24 mouse cellular contexts compared by ENCODE assay signal in the genomic region with DNA sequence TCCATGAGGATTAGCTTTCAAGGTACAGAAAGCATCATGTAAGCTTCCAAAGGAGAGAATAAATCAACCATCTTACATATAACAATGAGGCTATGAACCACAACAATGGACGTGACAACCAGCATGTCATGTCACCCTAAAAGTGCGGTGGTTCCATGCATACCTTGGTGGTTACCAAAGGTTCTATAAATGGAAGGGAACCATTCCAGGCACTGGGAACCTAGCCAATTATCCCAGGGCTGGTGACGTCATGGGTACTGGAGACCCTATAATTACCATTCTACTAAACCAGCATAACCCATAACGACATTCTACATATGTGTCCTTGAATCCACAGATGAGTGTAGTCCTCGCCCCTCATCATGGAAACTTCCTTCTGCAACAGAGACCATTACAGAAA.
DNase-seq lines count a peak whose midpoint lies in the region; ATAC-seq lines count a peak whose summit lies in the region.
"Had no signal": no experiment of that assay in that cellular context is flagged by ENCODE, and none has a peak within 500 bp of the region (broad histone marks: within the 10 kb centered on the region; RNA-seq: fewer than 3 reads in every experiment).

No protein-coding gene starts in this region.

- H3K4me1 ChIP-seq in heart, embryonic 12.5 days (replicated peaks): 0 out of 2 replicates have a peak, but pooled peaks cover 15% of the 10 kb centered on the region
- H3K4me1 ChIP-seq in heart, embryonic 15.5 days (replicated peaks): peaks cover 8% of the 10 kb centered on the region
- peaks cover 11% of the 10 kb centered on the region for H3K4me1 ChIP-seq in heart, embryonic 16.5 days (ENCODE audit: control insufficient read depth, insufficient read depth, low read length)
- H3K4me1 ChIP-seq in midbrain, embryonic 14.5 days (ENCODE audit: control insufficient read depth, insufficient read depth, low read length): peaks cover 12% of the 10 kb centered on the region; the same call in 1 of the 2 replicates
- H3K4me1 ChIP-seq: forebrain, embryonic 10.5 days; forebrain, embryonic 13.5 days had no signal

- ATAC-seq in heart, embryonic 12.5 days (ENCODE audit: insufficient number of reproducible peaks, low FRiP score): no peak
- ATAC-seq in heart, embryonic 15.5 days (replicated peaks; ENCODE audit: insufficient number of reproducible peaks, insufficient read depth, low FRiP score, low read depth): peak; percentile 53; the same call in 1 of the 2 replicates
- peak; percentile 58; the same call in 1 of the 2 replicates for ATAC-seq in heart, embryonic 16.5 days (replicated peaks; ENCODE audit: extremely low read depth, insufficient read depth, low FRiP score)
- ATAC-seq in CD4-positive, CD25-positive, alpha-beta regulatory T cell, adult 4 months: no peak
- no peak for ATAC-seq in midbrain, embryonic 14.5 days (ENCODE audit: low FRiP score, low TSS enrichment)
- ATAC-seq: activated CD4-positive, CD25-positive, alpha-beta regulatory T cell, adult 4 months; forebrain, embryonic 13.5 days; forebrain, embryonic 16.5 days; hindbrain, postnatal 0 days; inflammation-experienced regulatory T-cells, adult 6 months; intestine, embryonic 16.5 days had no signal

- H3K36me3 ChIP-seq in heart, embryonic 12.5 days: no peaks in the 10 kb centered on the region
- no peaks in the 10 kb centered on the region for H3K36me3 ChIP-seq in heart, embryonic 15.5 days
- no peaks in the 10 kb centered on the region for H3K36me3 ChIP-seq in heart, embryonic 16.5 days (ENCODE audit: control insufficient read depth, insufficient read depth)
- no peaks in the 10 kb centered on the region for H3K36me3 ChIP-seq in midbrain, embryonic 14.5 days (ENCODE audit: control insufficient read depth, insufficient read depth, low read length)
- H3K36me3 ChIP-seq: forebrain, embryonic 10.5 days; heart, embryonic 13.5 days had no signal

- intact Hi-C loops in heart, postnatal 14 days (cut with DNase I): no loop called here

- WGBS in heart, embryonic 12.5 days: 57% methylated on average over 5 of the region's 5 CpGs
- WGBS in heart, embryonic 15.5 days: 47% methylated on average over 5 of the region's 5 CpGs
- 50% methylated on average over 5 of the region's 5 CpGs for WGBS in heart, embryonic 16.5 days
- WGBS in midbrain, embryonic 14.5 days: 89% methylated on average over 5 of the region's 5 CpGs

- H3K27me3 ChIP-seq in heart, embryonic 12.5 days (replicated peaks): no peaks in the 10 kb centered on the region
- no peaks in the 10 kb centered on the region for H3K27me3 ChIP-seq in heart, embryonic 15.5 days
- no peaks in the 10 kb centered on the region for H3K27me3 ChIP-seq in heart, embryonic 16.5 days (ENCODE audit: control insufficient read depth, insufficient read depth, low read length)
- H3K27me3 ChIP-seq in midbrain, embryonic 14.5 days (ENCODE audit: control insufficient read depth, insufficient read depth, low read length): no peaks in the 10 kb centered on the region
- H3K27me3 ChIP-seq: forebrain, embryonic 13.5 days; heart, embryonic 13.5 days had no signal

- H3K4me3 ChIP-seq in heart, embryonic 12.5 days: no peak overlapping the region
- H3K4me3 ChIP-seq in heart, embryonic 15.5 days: no peak overlapping the region
- no peak overlapping the region for H3K4me3 ChIP-seq in heart, embryonic 16.5 days (ENCODE audit: low read length)
- H3K4me3 ChIP-seq in midbrain, embryonic 14.5 days (replicated peaks; ENCODE audit: low read depth, low read length): no peak overlapping the region
- H3K4me3 ChIP-seq: forebrain, embryonic 10.5 days; forebrain, embryonic 13.5 days; heart, embryonic 13.5 days had no signal

- no peaks in the 10 kb centered on the region for H3K9me3 ChIP-seq in heart, embryonic 12.5 days (replicated peaks)
- H3K9me3 ChIP-seq in heart, embryonic 15.5 days (replicated peaks): no peaks in the 10 kb centered on the region
- no peaks in the 10 kb centered on the region for H3K9me3 ChIP-seq in heart, embryonic 16.5 days (replicated peaks; ENCODE audit: control insufficient read depth, low read length)
- H3K9me3 ChIP-seq in midbrain, embryonic 14.5 days (ENCODE audit: control insufficient read depth, low read length): no peaks in the 10 kb centered on the region
- H3K9me3 ChIP-seq: forebrain, embryonic 10.5 days; forebrain, embryonic 13.5 days; heart, embryonic 13.5 days had no signal

- no peak overlapping the region for H3K27ac ChIP-seq in heart, embryonic 12.5 days (ENCODE audit: poor library complexity, severe bottlenecking)
- no peak overlapping the region for H3K27ac ChIP-seq in heart, embryonic 15.5 days
- no peak overlapping the region for H3K27ac ChIP-seq in heart, embryonic 16.5 days (ENCODE audit: low read length)
- no peak overlapping the region for H3K27ac ChIP-seq in midbrain, embryonic 14.5 days (replicated peaks; ENCODE audit: low read depth, low read length)
- H3K27ac ChIP-seq: forebrain, embryonic 10.5 days; forebrain, embryonic 13.5 days; heart, embryonic 13.5 days; hindbrain, embryonic 14.5 days; hindbrain, postnatal 0 days had no signal

- no peak overlapping the region for H3K4me2 ChIP-seq in heart, embryonic 12.5 days
- H3K4me2 ChIP-seq in heart, embryonic 15.5 days: no peak overlapping the region
- H3K4me2 ChIP-seq in heart, embryonic 16.5 days (ENCODE audit: low read depth, low read length): no peak overlapping the region
- no peak overlapping the region for H3K4me2 ChIP-seq in midbrain, embryonic 14.5 days (ENCODE audit: low read length)
- H3K4me2 ChIP-seq: forebrain, embryonic 13.5 days; heart, embryonic 13.5 days; hindbrain, embryonic 14.5 days had no signal

- H3K9ac ChIP-seq in heart, embryonic 12.5 days: no peak overlapping the region
- no peak overlapping the region for H3K9ac ChIP-seq in heart, embryonic 15.5 days
- no peak overlapping the region for H3K9ac ChIP-seq in heart, embryonic 16.5 days (ENCODE audit: low read length)
- no peak overlapping the region for H3K9ac ChIP-seq in midbrain, embryonic 14.5 days (replicated peaks; ENCODE audit: low read length)
- H3K9ac ChIP-seq: forebrain, embryonic 13.5 days; heart, embryonic 13.5 days; hindbrain, embryonic 14.5 days had no signal

- peak; percentile 19 for DNase-seq in heart, adult 8-10 months (ENCODE audit: low spot score)
- peak; percentile 5 to 21 for DNase-seq in heart, postnatal 14 days
- no peak for DNase-seq in midbrain, embryonic 14.5 days
- no peak for DNase-seq in left cerebral cortex, adult 8-10 months (ENCODE audit: low spot score in 2 of 2)
- DNase-seq: adrenal gland, postnatal 10 days; adrenal gland, postnatal 36 days; cerebellum, adult 18-20 months; cerebellum, adult 9-10 months; gastrocnemius, postnatal 10 days; gastrocnemius, postnatal 36 days; kidney, adult 18-20 months had no signal

Comparison
In these comparisons a context has a peak if more than half of its experiments do, and no peak if none do; other contexts are left out.
1. ATAC-seq: peak in heart, embryonic 15.5 days (single experiment) and heart, embryonic 16.5 days (single experiment); none in heart, embryonic 12.5 days (single experiment), CD4-positive, CD25-positive, alpha-beta regulatory T cell, adult 4 months (single experiment) and midbrain, embryonic 14.5 days (single experiment).
2. DNase-seq: peak in heart, adult 8-10 months (single experiment) and heart, postnatal 14 days (2 of 2); none in midbrain, embryonic 14.5 days (single experiment) and left cerebral cortex, adult 8-10 months (0 of 2).